Comparison of ENCODE assay signal across 23 mouse cellular contexts in the genomic region with DNA sequence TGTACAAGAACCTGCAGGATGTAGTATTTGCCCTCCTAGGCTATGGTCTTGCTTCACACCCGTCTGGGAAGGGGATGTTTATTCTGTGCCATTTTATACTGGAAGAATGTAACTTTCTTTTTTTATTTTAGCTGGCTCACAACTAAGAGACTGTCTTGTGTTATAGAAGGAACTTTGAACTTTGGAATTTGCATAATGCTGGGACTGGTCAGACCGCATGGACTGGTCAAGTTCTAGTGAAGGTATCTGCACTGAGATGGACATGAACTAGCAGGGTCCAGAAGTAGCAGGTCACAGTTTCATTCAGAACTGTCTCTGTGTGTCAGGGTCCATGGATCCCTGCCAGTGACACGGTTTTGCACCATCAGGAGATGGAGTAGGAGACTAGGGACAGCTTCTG. TPM values are rescaled to one million over a fixed set of nuclear protein-coding genes. Genes with fewer than 3 reads are reported as not detected.
"Had no signal": no experiment of that assay in that cellular context is flagged by ENCODE, and none has a peak within 500 bp of the region (broad histone marks: within the 10 kb centered on the region; RNA-seq: fewer than 3 reads in every experiment).

No protein-coding gene starts in this region.

- H3K4me2 ChIP-seq: kidney, embryonic 15.5 days; limb, embryonic 15.5 days; liver, embryonic 15.5 days; lung, embryonic 14.5 days; neural tube, embryonic 15.5 days had no signal

- H3K36me3 ChIP-seq: liver, embryonic 15.5 days had no signal

- H3K4me1 ChIP-seq: kidney, embryonic 15.5 days; limb, embryonic 15.5 days; liver, embryonic 15.5 days; midbrain, embryonic 10.5 days; neural tube, embryonic 15.5 days had no signal

- H3K27ac ChIP-seq: kidney, embryonic 15.5 days; liver, embryonic 15.5 days; midbrain, embryonic 10.5 days; neural tube, embryonic 15.5 days had no signal

- H3K27me3 ChIP-seq: kidney, embryonic 15.5 days; limb, embryonic 15.5 days; liver, embryonic 15.5 days; neural tube, embryonic 15.5 days had no signal

- H3K9me3 ChIP-seq: kidney, embryonic 15.5 days; limb, embryonic 15.5 days; liver, embryonic 15.5 days; midbrain, embryonic 10.5 days; neural tube, embryonic 15.5 days had no signal

- H3K9ac ChIP-seq: kidney, embryonic 15.5 days; limb, embryonic 15.5 days; liver, embryonic 15.5 days; lung, embryonic 14.5 days; neural tube, embryonic 15.5 days had no signal

- H3K4me3 ChIP-seq: kidney, embryonic 15.5 days; limb, embryonic 15.5 days; liver, embryonic 15.5 days; midbrain, embryonic 10.5 days; myocyte; neural tube, embryonic 15.5 days had no signal

- DNase-seq: kidney, postnatal 14 days; lung, embryonic 14.5 days; lung, postnatal 10 days; lung, postnatal 4 days; midbrain, embryonic 14.5 days; right cerebral cortex, adult 18-20 months; right cerebral cortex, postnatal 25 days; thymus, adult 2 months; thymus, postnatal 25 days had no signal

RNA-seq across cellular contexts. Expression of a gene that starts 14.6 kb away (rescaled TPM):
- total RNA-seq: layer of hippocampus, adult 8-10 months; layer of hippocampus, postnatal 14 days; left cerebral cortex, adult 18-20 months; left cerebral cortex, postnatal 10 days; megakaryocyte, adult 5-6 weeks had no signal
- polyA plus RNA-seq: large intestine, adult 2 months; myocyte; small intestine, adult 2 months; testis, adult 2 months; thymus, adult 2 months had no signal
